Mouse (Mus musculus): ENCODE data around the gene Hspa12b. TPM values are rescaled to one million over a fixed set of nuclear protein-coding genes. Genes with fewer than 3 reads are reported as not detected.

The Hspa12b gene
- polyA plus RNA-seq, 1 experiment: 6.0 TPM

DNA sequence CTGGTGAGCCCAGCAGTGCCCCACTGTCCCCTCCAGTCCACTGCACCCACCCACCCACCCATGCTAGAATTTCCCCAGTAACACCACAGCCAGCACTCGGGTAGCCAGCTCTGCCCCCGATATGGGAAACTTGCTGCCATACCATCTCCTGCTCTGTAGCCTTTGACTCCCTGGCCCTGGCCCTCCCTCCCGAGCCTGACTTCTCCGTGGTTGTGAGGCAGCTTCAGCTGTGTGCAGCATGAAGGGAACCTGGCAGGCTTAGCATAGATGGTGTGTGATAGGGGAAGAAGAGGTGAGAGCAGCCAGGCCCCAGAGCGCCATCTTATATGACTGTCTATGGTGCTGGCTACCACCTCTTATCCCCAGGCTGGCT, 13.4 kb downstream of the Hspa12b start:
- TF ChIP-seq MYOG (IDR thresholded peaks at IDR 0.05; ENCODE audit: control insufficient read depth, extremely low read depth, insufficient read length): no peak
- TF ChIP-seq MYOD1 (IDR thresholded peaks at IDR 0.05; ENCODE audit: control insufficient read depth, insufficient read length, low read depth): no peak
- no peak for TF ChIP-seq USF1 (IDR thresholded peaks at IDR 0.05; ENCODE audit: low read depth)
- TF ChIP-seq CTCF (IDR thresholded peaks at IDR 0.05; ENCODE audit: control insufficient read depth, insufficient read depth, insufficient read length): no peak
- no peak for TF ChIP-seq MAX (IDR thresholded peaks at IDR 0.05)
- no peak for TF ChIP-seq CEBPB (IDR thresholded peaks at IDR 0.05; ENCODE audit: low read depth)
- no peak for TF ChIP-seq FOSL1 (IDR thresholded peaks at IDR 0.05; ENCODE audit: insufficient read depth, low read length, poor library complexity, severe bottlenecking)
- peaks cover 11% of the 10 kb centered on the region for H3K36me3 ChIP-seq (ENCODE audit: control insufficient read depth, insufficient read depth)
- no peaks in the 10 kb centered on the region for H3K27me3 ChIP-seq (ENCODE audit: control insufficient read depth, insufficient read depth, insufficient read length)
- no peak overlapping the region for H3K4me3 ChIP-seq (ENCODE audit: insufficient read depth, poor library complexity, severe bottlenecking)
- H3K79me2 ChIP-seq (ENCODE audit: control insufficient read depth, insufficient read depth): no peaks in the 10 kb centered on the region
- H3K79me3 ChIP-seq (ENCODE audit: low read depth): no peaks in the 10 kb centered on the region
- H3ac ChIP-seq (ENCODE audit: control insufficient read depth, insufficient read length, low read depth): no peak overlapping the region

- H3K79me2 ChIP-seq (ENCODE audit: control insufficient read depth, insufficient read depth): no peaks in the 10 kb centered on the region
- no peaks in the 10 kb centered on the region for H3K79me3 ChIP-seq (ENCODE audit: low read depth)
- H3K4me3 ChIP-seq (ENCODE audit: insufficient read depth, poor library complexity, severe bottlenecking): no peak overlapping the region
- peaks cover 21% of the 10 kb centered on the region for H3K36me3 ChIP-seq (ENCODE audit: control insufficient read depth, insufficient read depth)
- H3ac ChIP-seq (ENCODE audit: control insufficient read depth, insufficient read length, low read depth): no peak overlapping the region
- H3K27me3 ChIP-seq (ENCODE audit: control insufficient read depth, insufficient read depth, insufficient read length): no peaks in the 10 kb centered on the region
- TF ChIP-seq MYOG (IDR thresholded peaks at IDR 0.05; ENCODE audit: control insufficient read depth, extremely low read depth, insufficient read length) (no peak), CTCF (IDR thresholded peaks at IDR 0.05; ENCODE audit: control insufficient read depth, insufficient read depth, insufficient read length) (no peak), FOSL1 (IDR thresholded peaks at IDR 0.05; ENCODE audit: insufficient read depth, low read length, poor library complexity, severe bottlenecking) (no peak), CEBPB (IDR thresholded peaks at IDR 0.05; ENCODE audit: low read depth) (no peak), USF1 (IDR thresholded peaks at IDR 0.05; ENCODE audit: low read depth) (no peak), MYOD1 (IDR thresholded peaks at IDR 0.05; ENCODE audit: control insufficient read depth, insufficient read length, low read depth) (no peak), MAX (IDR thresholded peaks at IDR 0.05) (no peak)
Observed at GRCm38 (mm10) chr2:131141336-131141986, 14.4 kb downstream of the Hspa12b start.

DNA sequence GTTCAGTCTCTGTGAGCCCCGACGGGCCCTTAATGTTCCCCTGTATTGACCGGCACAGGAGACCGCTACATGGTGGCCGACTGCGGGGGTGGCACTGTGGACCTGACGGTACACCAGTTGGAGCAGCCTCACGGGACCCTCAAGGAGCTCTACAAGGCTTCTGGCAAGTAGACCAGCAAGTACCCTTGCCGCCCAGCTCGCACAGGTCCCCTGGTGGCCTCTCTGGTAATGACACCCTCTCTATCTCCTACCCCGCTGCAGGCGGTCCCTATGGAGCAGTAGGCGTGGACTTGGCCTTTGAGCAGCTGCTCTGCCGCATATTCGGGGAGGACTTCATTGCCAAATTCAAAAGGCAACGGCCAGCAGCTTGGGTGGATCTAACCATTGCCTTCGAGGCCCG, 15.5 kb downstream of the Hspa12b start:
- no peaks in the 10 kb centered on the region for H3K27me3 ChIP-seq (ENCODE audit: control insufficient read depth, insufficient read depth, insufficient read length)
- TF ChIP-seq CTCF (IDR thresholded peaks at IDR 0.05; ENCODE audit: control insufficient read depth, insufficient read depth, insufficient read length) (peak; percentile 31), CEBPB (IDR thresholded peaks at IDR 0.05; ENCODE audit: low read depth) (no peak), USF1 (IDR thresholded peaks at IDR 0.05; ENCODE audit: low read depth) (no peak), MAX (IDR thresholded peaks at IDR 0.05) (no peak), MYOD1 (IDR thresholded peaks at IDR 0.05; ENCODE audit: control insufficient read depth, insufficient read length, low read depth) (no peak), FOSL1 (IDR thresholded peaks at IDR 0.05; ENCODE audit: insufficient read depth, low read length, poor library complexity, severe bottlenecking) (no peak)
- H3ac ChIP-seq (ENCODE audit: control insufficient read depth, insufficient read length, low read depth): no peak overlapping the region
- no peak overlapping the region for H3K4me3 ChIP-seq (ENCODE audit: insufficient read depth, poor library complexity, severe bottlenecking)
- H3K79me3 ChIP-seq (ENCODE audit: low read depth): no peaks in the 10 kb centered on the region
- no peaks in the 10 kb centered on the region for H3K79me2 ChIP-seq (ENCODE audit: control insufficient read depth, insufficient read depth)
- H3K36me3 ChIP-seq (ENCODE audit: control insufficient read depth, insufficient read depth): peaks cover 32% of the 10 kb centered on the region

GRCm38 (mm10) chr2:131143007-131143780, 16.1 kb downstream of the Hspa12b start:
- no peaks in the 10 kb centered on the region for H3K79me3 ChIP-seq (ENCODE audit: low read depth)
- no peaks in the 10 kb centered on the region for H3K79me2 ChIP-seq (ENCODE audit: control insufficient read depth, insufficient read depth)
- no peaks in the 10 kb centered on the region for H3K27me3 ChIP-seq (ENCODE audit: control insufficient read depth, insufficient read depth, insufficient read length)
- TF ChIP-seq CEBPB (IDR thresholded peaks at IDR 0.05; ENCODE audit: low read depth): no peak
- TF ChIP-seq MYOD1 (IDR thresholded peaks at IDR 0.05; ENCODE audit: control insufficient read depth, insufficient read length, low read depth): no peak
- no peak for TF ChIP-seq CTCF (IDR thresholded peaks at IDR 0.05; ENCODE audit: control insufficient read depth, insufficient read depth, insufficient read length)
- no peak for TF ChIP-seq USF1 (IDR thresholded peaks at IDR 0.05; ENCODE audit: low read depth)
- no peak for TF ChIP-seq MAX (IDR thresholded peaks at IDR 0.05)
- TF ChIP-seq MYOG (IDR thresholded peaks at IDR 0.05; ENCODE audit: control insufficient read depth, extremely low read depth, insufficient read length): no peak
- TF ChIP-seq FOSL1 (IDR thresholded peaks at IDR 0.05; ENCODE audit: insufficient read depth, low read length, poor library complexity, severe bottlenecking): no peak
- no peak overlapping the region for H3K4me3 ChIP-seq (ENCODE audit: insufficient read depth, poor library complexity, severe bottlenecking)
- no peak overlapping the region for H3ac ChIP-seq (ENCODE audit: control insufficient read depth, insufficient read length, low read depth)
- H3K36me3 ChIP-seq (ENCODE audit: control insufficient read depth, insufficient read depth): peaks cover 34% of the 10 kb centered on the region

DNA sequence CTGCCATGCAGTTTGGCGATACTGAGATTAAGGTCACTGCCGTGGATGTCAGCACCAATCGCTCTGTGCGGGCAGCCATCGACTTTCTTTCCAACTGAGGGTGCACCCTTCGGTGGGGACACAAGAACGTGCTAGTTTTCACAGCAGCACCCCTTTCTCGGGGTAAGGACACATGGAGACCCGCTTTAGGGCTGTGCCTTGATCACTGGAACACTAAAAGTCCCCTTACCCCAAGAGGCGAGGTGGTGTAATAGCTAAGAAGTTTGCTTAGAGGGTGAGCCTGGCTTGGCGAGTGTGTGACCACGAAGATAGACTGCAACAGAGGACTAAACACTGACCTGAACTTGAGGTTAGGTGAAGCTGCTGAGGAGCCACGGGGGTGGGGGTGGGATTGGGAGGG, 18.0 kb downstream of the Hspa12b start:
- Histone ChIP-seq H3K79me2 (ENCODE audit: control insufficient read depth, insufficient read depth) (no peaks in the 10 kb centered on the region), H3K36me3 (ENCODE audit: control insufficient read depth, insufficient read depth) (peaks cover 52% of the 10 kb centered on the region), H3ac (ENCODE audit: control insufficient read depth, insufficient read length, low read depth) (no peak overlapping the region), H3K79me3 (ENCODE audit: low read depth) (peaks cover under 1% of the 10 kb centered on the region), H3K4me3 (ENCODE audit: insufficient read depth, poor library complexity, severe bottlenecking) (no peak overlapping the region), H3K27me3 (ENCODE audit: control insufficient read depth, insufficient read depth, insufficient read length) (no peaks in the 10 kb centered on the region)
- no peak for TF ChIP-seq CTCF (IDR thresholded peaks at IDR 0.05; ENCODE audit: control insufficient read depth, insufficient read depth, insufficient read length)

All from C2C12 (cell line).